Mouse (Mus musculus): ENCODE data around the gene Eme2.

Gene Eme2

DNA sequence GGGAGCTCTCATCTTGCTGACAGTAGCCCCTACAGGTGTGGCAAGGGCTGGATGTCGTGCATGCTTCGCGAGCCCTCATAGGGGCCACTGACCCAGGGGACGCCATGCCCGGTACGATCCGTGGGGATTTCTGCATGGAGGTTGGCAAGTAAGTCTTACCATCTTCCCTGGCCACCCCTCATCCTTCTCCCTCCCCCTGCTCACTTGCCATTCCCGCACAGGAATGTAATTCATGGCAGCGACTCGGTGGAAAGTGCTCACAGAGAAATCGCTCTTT lies 2.0 kb upstream of the Eme2 start:
- CTCF ChIA-PET: no interaction called here

- CTCF ChIA-PET: no interaction called here
Measured at GRCm38 (mm10) chr17:24896241-24896992, 1.5 kb upstream of the Eme2 start, which contains the start of gene Nme3. TSS of gene Nme3 (plus strand) at chr17:24896500.

GRCm38 (mm10) chr17:24895571-24896240 lies 819 bp upstream of the Eme2 start:
- CTCF ChIA-PET: no interaction called here

GRCm38 (mm10) chr17:24894061-24894994 lies 559 bp downstream of the Eme2 start:
- CTCF ChIA-PET: interaction anchor here (0.5 kb wide), 1 partner anchor 123 kb away, joined by 4 read pairs; no protein-coding TSS in a partner anchor

DNA sequence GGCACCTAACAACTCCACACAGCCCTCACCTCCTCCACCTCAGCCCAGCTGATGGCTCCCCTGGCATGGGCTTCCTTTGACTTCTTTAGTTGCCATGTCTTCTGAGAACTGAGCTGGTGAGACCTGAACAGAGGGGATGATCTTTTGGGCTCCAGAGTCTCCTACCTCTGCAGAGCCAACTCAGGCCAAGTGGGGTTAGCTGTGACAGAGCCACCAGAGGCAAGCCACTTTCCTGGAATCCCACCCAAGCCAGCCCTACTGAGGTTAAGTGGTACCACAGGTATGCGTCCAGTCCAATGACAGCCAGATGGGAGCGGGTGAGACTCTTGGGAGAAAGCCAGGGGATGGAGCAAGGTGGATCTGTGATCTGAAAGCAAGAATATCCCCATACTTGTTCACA lies 1.6 kb downstream of the Eme2 start:
- CTCF ChIA-PET: no interaction called here

DNA sequence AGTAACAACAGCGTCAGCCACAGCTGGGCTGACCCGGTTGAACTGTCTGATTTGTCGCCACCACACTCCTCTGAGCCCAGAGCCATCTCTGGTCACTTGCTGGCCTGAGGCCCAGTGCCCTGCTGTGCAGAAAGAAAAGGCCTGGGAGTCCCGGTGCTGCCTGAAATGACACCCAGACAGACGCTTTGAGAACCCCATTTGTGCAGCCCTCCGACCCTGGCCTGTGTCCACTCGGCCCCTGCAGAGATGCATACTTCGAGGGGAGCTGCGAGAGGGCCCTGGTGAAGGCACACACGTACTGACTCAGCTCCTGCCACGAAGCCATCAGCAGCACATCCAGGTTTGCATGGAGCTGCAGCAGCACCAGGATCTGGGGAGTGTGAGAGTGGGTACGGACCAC lies 2.1 kb downstream of the Eme2 start:
- CTCF ChIA-PET: no interaction called here

DNA sequence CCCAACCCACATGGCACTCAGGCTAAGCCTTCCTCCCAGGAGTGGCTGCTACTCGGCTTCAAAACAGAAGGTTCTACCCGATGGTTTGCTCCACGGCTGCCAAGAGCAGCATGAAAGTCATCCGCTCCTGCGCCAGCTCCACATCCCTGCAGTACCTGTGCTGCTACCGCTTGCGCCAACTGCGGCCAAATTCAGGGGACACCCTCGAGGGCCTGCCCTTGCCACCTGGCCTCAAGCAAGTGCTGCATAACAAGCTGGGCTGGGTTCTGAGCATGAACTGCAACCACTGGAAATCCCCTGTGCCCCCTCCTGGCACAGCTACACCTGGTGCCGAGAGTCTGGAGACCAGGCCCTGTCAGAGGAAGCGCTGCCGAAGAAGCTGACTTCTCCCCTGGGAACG lies 3.6 kb downstream of the Eme2 start:
- CTCF ChIA-PET: no interaction called here

GRCm38 (mm10) chr17:24890151-24891092 lies 4.5 kb downstream of the Eme2 start:
- CTCF ChIA-PET: interaction anchor here (0.7 kb wide), 1 partner anchor 10 kb away, joined by 3 read pairs; no protein-coding TSS in a partner anchor

- CTCF ChIA-PET: interaction anchor here (0.6 kb wide), 1 partner anchor 395 kb away, joined by 5 read pairs; no protein-coding TSS in a partner anchor
Measured at GRCm38 (mm10) chr17:24888862-24889261, 6.0 kb downstream of the Eme2 start.

DNA sequence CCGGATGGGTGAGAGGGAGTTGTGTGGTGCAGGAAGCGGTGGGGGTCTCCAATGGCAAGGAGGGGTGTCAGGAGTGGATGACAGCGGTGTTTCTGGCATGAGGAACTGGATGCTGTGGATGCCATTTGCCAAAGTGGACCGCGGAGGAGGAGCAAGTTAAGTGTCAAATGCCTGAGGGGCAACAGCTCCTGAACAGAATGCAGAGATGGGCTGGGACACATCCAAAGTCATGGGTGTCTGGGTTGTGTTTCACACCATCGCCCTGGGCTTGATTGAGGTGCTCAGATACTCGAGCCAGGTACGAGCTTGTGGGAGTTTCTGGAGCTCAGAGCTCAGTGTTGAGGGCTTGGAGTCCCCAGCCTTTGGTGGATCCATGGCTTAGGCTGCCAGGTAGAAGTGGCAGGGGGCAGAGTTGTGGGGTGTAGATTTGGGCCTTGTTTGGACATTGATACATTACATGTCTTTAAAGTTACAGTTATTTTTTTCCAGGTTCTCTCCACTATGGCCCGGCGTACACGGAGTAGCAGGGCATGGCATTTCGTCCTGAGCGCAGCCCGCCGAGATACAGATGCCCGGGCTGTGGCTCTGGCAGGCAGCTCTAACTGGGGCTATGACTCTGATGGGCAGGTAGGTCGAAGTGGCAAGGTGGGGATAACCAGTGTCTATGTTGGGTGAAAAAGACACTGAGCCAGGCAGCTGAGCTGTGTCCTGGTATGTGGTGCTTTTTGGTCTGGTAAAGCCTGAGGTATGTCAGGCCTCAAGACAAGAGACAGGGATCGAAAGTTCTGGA lies 7.4 kb downstream of the Eme2 start:
- CTCF ChIA-PET: no interaction called here

GRCm38 (mm10) chr17:24886932-24887271 lies 8.0 kb downstream of the Eme2 start:
- CTCF ChIA-PET: interaction anchor here (0.7 kb wide), 1 partner anchor 386 kb away, joined by 5 read pairs; no protein-coding TSS in a partner anchor

- CTCF ChIA-PET: interaction anchor here (0.7 kb wide), 1 partner anchor 387 kb away, joined by 5 read pairs; no protein-coding TSS in a partner anchor
Measured at GRCm38 (mm10) chr17:24886134-24886931, 8.6 kb downstream of the Eme2 start, which contains the start of the genes Nubp2 and Spsb3. TSS of gene Nubp2 (minus strand) at chr17:24886349. TSS of gene Spsb3 (plus strand) at chr17:24886643.

DNA sequence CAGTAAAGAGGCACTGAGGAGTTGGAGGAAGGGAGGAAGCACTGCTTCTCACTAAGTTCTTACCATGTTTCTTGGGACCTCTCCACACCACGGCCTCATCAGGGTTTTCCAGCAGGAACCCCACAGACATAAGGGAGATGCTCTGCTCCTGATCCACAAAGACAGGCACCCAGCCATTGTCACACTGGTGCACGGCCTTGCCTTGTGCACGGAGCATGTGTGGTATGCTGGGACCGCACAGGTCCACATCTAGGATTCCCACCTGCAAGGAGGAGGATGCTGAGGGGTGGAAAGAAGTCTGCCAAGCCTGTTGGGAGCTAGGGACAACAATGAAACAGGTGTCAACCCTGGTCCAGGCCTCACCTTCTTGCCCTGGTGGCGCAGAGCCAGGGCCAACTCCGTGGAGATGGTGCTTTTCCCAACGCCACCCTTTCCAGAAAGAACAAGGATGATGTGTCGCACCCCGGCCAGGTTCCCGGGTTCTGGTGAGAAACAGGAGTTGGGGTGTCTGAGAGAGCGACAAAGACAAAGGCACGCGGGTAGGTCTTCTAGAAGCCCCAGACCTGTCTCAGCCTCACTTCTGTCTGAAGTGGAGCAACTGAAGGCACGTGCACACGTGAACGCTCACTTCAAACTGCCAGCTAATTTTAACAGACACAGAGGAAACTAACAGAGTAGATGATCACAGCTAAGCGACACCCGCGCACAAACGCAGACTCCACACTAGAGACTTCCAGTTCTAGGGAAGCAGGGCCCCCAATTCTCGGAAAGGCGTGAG lies 9.3 kb downstream of the Eme2 start:
- CTCF ChIA-PET: no interaction called here

DNA sequence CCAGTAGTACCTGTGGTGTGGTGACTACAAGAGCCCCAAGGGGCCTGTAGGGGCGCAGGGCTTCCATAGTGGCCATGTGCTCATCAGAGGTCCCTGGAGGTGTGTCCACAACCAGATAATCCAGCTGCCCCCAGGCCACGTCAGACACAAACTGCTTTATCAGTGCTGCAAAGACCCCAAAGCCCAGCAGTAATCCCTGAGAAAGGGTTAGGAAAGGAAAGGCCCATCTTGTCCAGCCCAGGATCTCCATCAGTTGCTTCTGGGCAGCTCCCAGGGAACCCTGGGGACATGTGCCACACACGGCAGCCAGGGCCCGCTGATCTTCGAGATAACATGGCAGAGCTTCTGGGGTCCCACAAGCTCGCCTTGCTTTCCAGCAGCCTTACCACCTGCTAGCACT lies 10.5 kb downstream of the Eme2 start:
- CTCF ChIA-PET: no interaction called here

- CTCF ChIA-PET: interaction anchor here (0.6 kb wide), 1 partner anchor 31 kb away, joined by 4 read pairs; no protein-coding TSS in a partner anchor
Measured at GRCm38 (mm10) chr17:24881738-24882440, 13.0 kb downstream of the Eme2 start.

- CTCF ChIA-PET: no interaction called here
Measured at GRCm38 (mm10) chr17:24878531-24878930, 16.4 kb downstream of the Eme2 start.

GRCm38 (mm10) chr17:24878117-24878397 lies 16.8 kb downstream of the Eme2 start:
- CTCF ChIA-PET: no interaction called here

Data from spleen, embryonic (tissue).